17 mouse cellular contexts compared by ENCODE assay signal in the genomic region with DNA sequence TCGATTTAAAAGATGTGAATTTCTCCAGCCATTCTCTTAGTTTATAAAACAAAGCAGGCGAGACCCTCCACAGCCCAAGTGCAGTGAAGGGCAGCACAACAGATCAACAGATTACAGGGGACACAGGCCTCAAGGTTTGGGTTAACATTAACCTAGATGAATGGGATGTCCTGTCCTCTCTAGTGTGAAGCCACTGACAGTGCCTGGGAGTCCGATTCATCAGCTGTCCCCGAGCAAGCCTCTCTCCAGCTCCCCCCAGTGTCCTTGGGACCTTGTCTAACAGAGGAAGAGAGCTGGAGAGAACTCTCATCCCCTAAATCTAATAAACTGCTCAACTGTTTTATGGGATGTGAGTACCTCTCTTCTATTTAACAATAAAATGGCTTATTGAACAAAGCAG. TPM values are rescaled to one million over a fixed set of nuclear protein-coding genes. Genes with fewer than 3 reads are reported as not detected.
DNase-seq lines count a peak whose midpoint lies in the region; ATAC-seq and TF ChIP-seq lines count a peak whose summit lies in the region.
"Had no signal": no experiment of that assay in that cellular context is flagged by ENCODE, and none has a peak within 500 bp of the region (broad histone marks: within the 10 kb centered on the region; RNA-seq: fewer than 3 reads in every experiment).

No protein-coding gene starts in this region.

- 74% methylated on average over 4 of the region's 4 CpGs for WGBS in heart, postnatal 0 days
- WGBS in kidney, embryonic 16.5 days: 51% methylated on average over 4 of the region's 4 CpGs

- H3K4me2 ChIP-seq in heart, postnatal 0 days (ENCODE audit: low read depth, low read length): no peak overlapping the region
- no peak overlapping the region for H3K4me2 ChIP-seq in kidney, embryonic 16.5 days (replicated peaks; ENCODE audit: low read depth, low read length)
- H3K4me2 ChIP-seq: embryonic facial prominence, embryonic 13.5 days; forebrain, embryonic 13.5 days; hindbrain, embryonic 14.5 days had no signal

- peak; percentile 22 for DNase-seq in adrenal gland, postnatal 10 days
- DNase-seq in adrenal gland, adult 8-10 months: no peak
- no peak for DNase-seq in heart, postnatal 0 days (ENCODE audit: low spot score)
- no peak for DNase-seq in heart, adult 18-20 months
- no peak for DNase-seq in kidney, adult 8-10 months
- DNase-seq: cerebellum, adult 18-20 months; cerebellum, adult 9-11 months; cerebellum, postnatal 36 days; gastrocnemius, adult 2 months; gastrocnemius, postnatal 25 days; heart, postnatal 14 days had no signal

- H3K9me3 ChIP-seq in heart, postnatal 0 days (replicated peaks; ENCODE audit: control insufficient read depth, low read length): no peaks in the 10 kb centered on the region
- no peaks in the 10 kb centered on the region for H3K9me3 ChIP-seq in kidney, embryonic 16.5 days (ENCODE audit: low read length)
- H3K9me3 ChIP-seq: embryonic facial prominence, embryonic 13.5 days; forebrain, embryonic 13.5 days; hindbrain, embryonic 10.5 days had no signal

- no peak for TF ChIP-seq EP300 in heart, postnatal 0 days (IDR thresholded peaks at IDR 0.05; ENCODE audit: low read depth)

- H3K36me3 ChIP-seq in heart, postnatal 0 days (replicated peaks; ENCODE audit: control insufficient read depth, insufficient read depth, low read length): no peaks in the 10 kb centered on the region
- H3K36me3 ChIP-seq in kidney, embryonic 16.5 days (ENCODE audit: insufficient read depth, low read length): no peaks in the 10 kb centered on the region
- H3K36me3 ChIP-seq: embryonic facial prominence, embryonic 13.5 days; hindbrain, embryonic 10.5 days had no signal

- H3K27ac ChIP-seq in heart, postnatal 0 days (ENCODE audit: low read depth): no peak overlapping the region
- no peak overlapping the region for H3K27ac ChIP-seq in kidney, embryonic 16.5 days (ENCODE audit: low read length)
- H3K27ac ChIP-seq: embryonic facial prominence, embryonic 13.5 days; forebrain, embryonic 13.5 days; gastrocnemius, adult 2 months; hindbrain, embryonic 10.5 days; hindbrain, embryonic 14.5 days had no signal

- peaks cover 32% of the 10 kb centered on the region for H3K4me1 ChIP-seq in heart, postnatal 0 days (ENCODE audit: control insufficient read depth, insufficient read depth)
- H3K4me1 ChIP-seq in kidney, embryonic 16.5 days (ENCODE audit: insufficient read depth, low read length): 0 out of 2 replicates have a peak, but pooled peaks cover 5% of the 10 kb centered on the region

- ATAC-seq in heart, postnatal 0 days (ENCODE audit: insufficient read depth, low read depth): no peak
- peak; percentile 63; the same call in 1 of the 2 replicates for ATAC-seq in kidney, embryonic 16.5 days (ENCODE audit: low FRiP score, low TSS enrichment)
- ATAC-seq: forebrain, embryonic 13.5 days had no signal

- TF ChIP-seq CTCF in heart, postnatal 0 days (IDR thresholded peaks at IDR 0.05; ENCODE audit: low read depth): peak; percentile 7; the same call in 1 of the 2 replicates

- no peak overlapping the region for H3K4me3 ChIP-seq in heart, postnatal 0 days (ENCODE audit: low read depth, low read length)
- H3K4me3 ChIP-seq in kidney, embryonic 16.5 days (ENCODE audit: low read length): no peak overlapping the region
- H3K4me3 ChIP-seq: embryonic facial prominence, embryonic 13.5 days; forebrain, embryonic 13.5 days; gastrocnemius, adult 2 months; hindbrain, embryonic 10.5 days had no signal

- no peak overlapping the region for H3K9ac ChIP-seq in heart, postnatal 0 days (replicated peaks; ENCODE audit: low read depth, low read length)
- no peak overlapping the region for H3K9ac ChIP-seq in kidney, embryonic 16.5 days (replicated peaks; ENCODE audit: low read length)
- H3K9ac ChIP-seq: embryonic facial prominence, embryonic 13.5 days; forebrain, embryonic 13.5 days; hindbrain, embryonic 14.5 days had no signal

- H3K27me3 ChIP-seq in heart, postnatal 0 days (ENCODE audit: control insufficient read depth, insufficient read depth, low read length): no peaks in the 10 kb centered on the region
- no peaks in the 10 kb centered on the region for H3K27me3 ChIP-seq in kidney, embryonic 16.5 days (ENCODE audit: insufficient read depth, low read length)
- H3K27me3 ChIP-seq: embryonic facial prominence, embryonic 13.5 days; forebrain, embryonic 13.5 days had no signal

RNA-seq across cellular contexts. Expression of gene Tmem108, which starts 48.4 kb away (rescaled TPM):
- total RNA-seq in adrenal gland, postnatal 10 days (2021): 1 to 10 TPM; 4.1 to 5.9 TPM
- 1 to 10 TPM; 3.8 to 6.5 (median 5.1) TPM for total RNA-seq in adrenal gland, adult 8-10 months (2022)
- 25.1 and 49.7 TPM in 2 replicates for total RNA-seq in heart, postnatal 0 days (2014; rRNA removed; ENCODE audit: low replicate concordance)
- polyA plus RNA-seq in heart, postnatal 0 days (2015; fragmentation: Nextera tagmentation; extraction: Ambion mirVana): 21.8 and 23.5 TPM in 2 replicates
- total RNA-seq in heart, adult 18-20 months (2021): 1 to 10 TPM; 3.0 to 3.9 TPM
- polyA plus RNA-seq in kidney, embryonic 16.5 days (2015; fragmentation: Nextera tagmentation; extraction: Ambion mirVana): 8.3 and 8.5 TPM in 2 replicates
- total RNA-seq: gastrocnemius, adult 2 months; gastrocnemius, postnatal 25 days; MEL had no signal
